Mouse (Mus musculus) liver, embryonic 14.5 days (tissue): Measurements from ENCODE around the gene B3galt2.

Experiments
- CTCF ChIP-seq: IDR thresholded peaks from 2 replicates; pipeline ENCODE4 v1.5.1; 2016; ENCODE audit warnings: antibody characterized with exemption, low read depth, control low read depth
- EP300 ChIP-seq: IDR thresholded peaks from 2 replicates; pipeline ENCODE4 v1.6.1; 2016; ENCODE audit warnings: antibody characterized with exemption, low read depth

GRCm38 (mm10) chr1:143612901-143613300 is 27.6 kb upstream of the B3galt2 start:
- no peak for TF ChIP-seq CTCF
- TF ChIP-seq EP300 = no peak
